Mouse (Mus musculus) kidney, postnatal 0 days (tissue): Measurements from ENCODE around the gene Stx3. TPM values are rescaled to one million over a fixed set of nuclear protein-coding genes. Genes with fewer than 3 reads are reported as not detected.

Source experiments
- ATAC-seq: fragments of 200-750 bp; cut with Nextera tagmentation; replicated peaks from 2 replicates; pipeline ENCODE4 v1.8.0; 2017; ENCODE audit warnings: low read depth, moderate number of reproducible peaks, moderate TSS enrichment, moderate library complexity; ENCODE audit not compliant: low FRiP score
- DNase-seq: peaks from one replicate; pipeline ENCODE4 v3.0.0-alpha.2; 2016; ENCODE audit warnings: low spot score
- H3K27ac ChIP-seq: fragments of 300-500 bp; sonication (generic); 2 replicates; pipeline ENCODE4 v1.5.1; 2014; ENCODE audit warnings: mild to moderate bottlenecking
- H3K27me3 ChIP-seq: fragments of 300-500 bp; sonication (generic); 2 replicates; pipeline ENCODE4 v1.6.1; 2014; ENCODE audit warnings: low read length, mixed read lengths; ENCODE audit not compliant: insufficient read depth
- H3K36me3 ChIP-seq: fragments of 300-500 bp; sonication (generic); 2 replicates; pipeline ENCODE4 v1.6.1; 2014; ENCODE audit warnings: low read length, mixed read lengths; ENCODE audit not compliant: insufficient read depth
- H3K4me1 ChIP-seq: fragments of 300-500 bp; sonication (generic); replicated peaks from 2 replicates; pipeline ENCODE4 v1.6.1; 2014; ENCODE audit warnings: antibody characterized with exemption, low read length, mixed read lengths; ENCODE audit not compliant: insufficient read depth
- H3K4me2 ChIP-seq: fragments of 300-500 bp; sonication (generic); 2 replicates; pipeline ENCODE4 v1.6.1; 2014; ENCODE audit warnings: mild to moderate bottlenecking, low read length, moderate library complexity, mixed read lengths
- H3K4me3 ChIP-seq: fragments of 300-500 bp; sonication (generic); replicated peaks from 2 replicates; pipeline ENCODE4 v1.5.1; 2014; ENCODE audit warnings: low read depth, low read length
- H3K9ac ChIP-seq: fragments of 300-500 bp; sonication (generic); 2 replicates; pipeline ENCODE4 v1.6.1; 2014; ENCODE audit warnings: low read depth, low read length
- H3K9me3 ChIP-seq: fragments of 300-500 bp; sonication (generic); replicated peaks from 2 replicates; pipeline ENCODE4 v1.6.1; 2016; ENCODE audit warnings: low read length, inconsistent platforms, mixed read lengths
- CTCF ChIP-seq: IDR thresholded peaks from 2 replicates; pipeline ENCODE4 v1.5.1; 2016; ENCODE audit warnings: antibody characterized with exemption, low read depth, mild to moderate bottlenecking, moderate library complexity
- WGBS: fragments of 180-500 bp; shearing (Covaris S2); extraction: QIAGEN DNeasy Blood & Tissue Kit; methylation state at CpG from one replicate; pipeline ENCODE4 v1.1.7; 2014; 5-methylcytosine and 5-hydroxymethylcytosine counted together
- polyA plus RNA-seq: library from polyadenylated mRNA; unstranded; fragments of >200 nt; fragmentation: Nextera tagmentation; extraction: Ambion mirVana; gene quantifications from 2 replicates; pipeline ENCODE4 v1.2.1, GENCODE M21; 2015

The Stx3 gene
- polyA plus RNA-seq, 1 experiment from 2014 or later = 42.5 TPM

- no peak for DNase-seq
- H3K9ac ChIP-seq = no peak within 1 kb of the TSS
- TF ChIP-seq CTCF = no peak
- ATAC-seq = no peak
- WGBS = 84% methylated on average over 2 of the region's 2 CpGs
- no peak within 1 kb of the TSS for H3K4me3 ChIP-seq
- H3K4me1 ChIP-seq = no peaks in the 10 kb centered on the region
- no peaks in the 10 kb centered on the region for H3K36me3 ChIP-seq
- no peak within 1 kb of the TSS for H3K27ac ChIP-seq
- no peaks in the 10 kb centered on the region for H3K27me3 ChIP-seq
- H3K4me2 ChIP-seq = no peak within 1 kb of the TSS
- no peaks in the 10 kb centered on the region for H3K9me3 ChIP-seq
Observed at GRCm38 (mm10) chr19:11747298-11747697, 71.9 kb downstream of the Stx3 start, which contains the start of gene Gif. TSS of gene Gif (plus strand) at chr19:11747554.

GRCm38 (mm10) chr19:11745680-11746079 is 73.5 kb downstream of the Stx3 start:
- Histone ChIP-seq H3K9ac (no peak overlapping the region), H3K27me3 (no peaks in the 10 kb centered on the region), H3K27ac (no peak overlapping the region), H3K4me2 (no peak overlapping the region), H3K4me1 (no peaks in the 10 kb centered on the region), H3K9me3 (no peaks in the 10 kb centered on the region), H3K4me3 (no peak overlapping the region), H3K36me3 (no peaks in the 10 kb centered on the region)
- DNase-seq (no peak), ATAC-seq (no peak)
- no peak for TF ChIP-seq CTCF

GRCm38 (mm10) chr19:11736455-11736854 is 82.7 kb downstream of the Stx3 start:
- WGBS = 40% methylated on average over 1 of the region's 1 CpGs

DNA sequence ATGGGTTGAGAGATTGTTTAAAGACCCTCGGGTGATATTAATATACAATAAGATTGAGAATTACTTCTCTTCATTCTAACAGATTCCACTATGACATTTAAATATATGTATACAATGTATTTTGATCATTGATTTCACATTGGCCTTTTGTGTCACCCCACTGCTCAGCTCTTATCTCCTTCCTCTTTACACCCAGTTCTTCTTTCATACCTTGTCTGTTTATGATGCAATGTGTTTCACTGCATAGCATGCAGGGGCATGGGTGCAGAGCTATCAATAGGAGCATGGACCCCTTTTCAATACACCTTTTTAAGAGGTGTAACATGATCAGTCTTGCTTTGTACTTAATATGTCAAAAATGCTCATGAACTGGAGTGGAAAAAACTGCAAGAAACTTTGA is 88.9 kb downstream of the Stx3 start:
- ATAC-seq (no peak), DNase-seq (no peak)
- Histone ChIP-seq H3K36me3 (no peaks in the 10 kb centered on the region), H3K4me1 (no peaks in the 10 kb centered on the region), H3K9ac (no peak overlapping the region), H3K27me3 (no peaks in the 10 kb centered on the region), H3K27ac (no peak overlapping the region), H3K9me3 (no peaks in the 10 kb centered on the region), H3K4me2 (no peak overlapping the region), H3K4me3 (no peak overlapping the region)
- 79% methylated on average over 1 of the region's 1 CpGs for WGBS
- TF ChIP-seq CTCF = no peak

More at GRCm38 (mm10) chr19:11736455-11736854, 82.7 kb downstream of the Stx3 start:
- H3K27me3 ChIP-seq = no peaks in the 10 kb centered on the region
- no peaks in the 10 kb centered on the region for H3K9me3 ChIP-seq
- no peak overlapping the region for H3K9ac ChIP-seq
- DNase-seq (no peak), ATAC-seq (no peak)
- no peak for TF ChIP-seq CTCF
- no peaks in the 10 kb centered on the region for H3K4me1 ChIP-seq
- H3K4me3 ChIP-seq = no peak overlapping the region
- H3K4me2 ChIP-seq = no peak overlapping the region
- no peaks in the 10 kb centered on the region for H3K36me3 ChIP-seq
- no peak overlapping the region for H3K27ac ChIP-seq

GRCm38 (mm10) chr19:11727304-11727703 is 91.9 kb downstream of the Stx3 start:
- TF ChIP-seq CTCF = no peak
- ATAC-seq (no peak), DNase-seq (no peak)
- Histone ChIP-seq H3K27me3 (no peaks in the 10 kb centered on the region), H3K36me3 (no peaks in the 10 kb centered on the region), H3K4me3 (no peak overlapping the region), H3K4me1 (no peaks in the 10 kb centered on the region), H3K4me2 (no peak overlapping the region), H3K27ac (no peak overlapping the region), H3K9me3 (no peaks in the 10 kb centered on the region), H3K9ac (no peak overlapping the region)
- WGBS = 90% methylated on average over 5 of the region's 5 CpGs

DNA sequence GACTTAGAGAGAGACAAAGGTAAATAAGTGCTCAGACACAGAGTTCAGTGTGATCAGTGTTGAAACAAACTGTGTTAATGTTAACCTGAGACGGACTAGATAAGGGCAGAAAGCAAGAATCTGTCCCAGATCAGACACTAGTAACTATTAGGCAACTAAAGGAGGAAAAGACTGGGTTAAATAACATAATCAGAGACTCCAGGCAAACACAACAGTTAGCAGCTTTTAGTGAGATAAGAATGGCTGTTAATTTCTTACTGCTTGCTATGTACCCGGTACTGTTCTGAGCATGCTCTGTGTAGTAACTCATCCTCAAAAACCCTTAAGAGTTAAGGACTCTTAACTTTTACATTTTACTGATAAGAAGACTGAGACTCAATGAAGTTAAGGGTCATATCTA is 93.3 kb downstream of the Stx3 start:
- no peaks in the 10 kb centered on the region for H3K9me3 ChIP-seq
- H3K27ac ChIP-seq = no peak overlapping the region
- no peak overlapping the region for H3K9ac ChIP-seq
- ATAC-seq (no peak), DNase-seq (no peak)
- 81% methylated on average over 2 of the region's 2 CpGs for WGBS
- no peak overlapping the region for H3K4me3 ChIP-seq
- no peak overlapping the region for H3K4me2 ChIP-seq
- no peaks in the 10 kb centered on the region for H3K36me3 ChIP-seq
- no peaks in the 10 kb centered on the region for H3K4me1 ChIP-seq
- no peaks in the 10 kb centered on the region for H3K27me3 ChIP-seq
- TF ChIP-seq CTCF = no peak

Other genes starting within 250 kb of the Stx3 start
- 4.7 and 8.0 TPM in 2 replicates for gene Ms4a6d, start 214.6 kb downstream of the Stx3 start, polyA plus RNA-seq
- 4.6 and 4.8 TPM in 2 replicates for gene Ms4a2, start 195.7 kb downstream of the Stx3 start, polyA plus RNA-seq
- not detected in 2 replicates for gene Ms4a3, start 178.6 kb downstream of the Stx3 start, polyA plus RNA-seq
- not detected in 2 replicates for gene Oosp2, start 158.8 kb downstream of the Stx3 start, polyA plus RNA-seq
- gene Oosp1, start 128.3 kb downstream of the Stx3 start, polyA plus RNA-seq = not detected in 2 replicates
- not detected in 2 replicates for gene Oosp3, start 122.3 kb downstream of the Stx3 start, polyA plus RNA-seq
- gene Gif, start 71.8 kb downstream of the Stx3 start, polyA plus RNA-seq = not detected in 2 replicates
- gene Mrpl16, start 49.0 kb downstream of the Stx3 start, polyA plus RNA-seq = 66.7 and 69.8 TPM in 2 replicates
- gene Olfr1417, start 19.8 kb upstream of the Stx3 start, polyA plus RNA-seq = 0.14 TPM in 1 of 2 replicates, not detected in the other
- not detected in 2 replicates for gene Olfr1418, start 41.7 kb upstream of the Stx3 start, polyA plus RNA-seq
- not detected in 2 replicates for gene Olfr1419, start 55.7 kb upstream of the Stx3 start, polyA plus RNA-seq
- gene Olfr1420, start 67.2 kb upstream of the Stx3 start, polyA plus RNA-seq = 0.08 TPM in 2 replicates
- 11.4 and 13.0 TPM in 2 replicates for gene Patl1, start 93.0 kb upstream of the Stx3 start, polyA plus RNA-seq
- gene Osbp, start 146.5 kb upstream of the Stx3 start, polyA plus RNA-seq = 6.1 and 6.2 TPM in 2 replicates
- not detected in 2 replicates for gene Olfr1423, start 221.9 kb upstream of the Stx3 start, polyA plus RNA-seq
- gene Olfr1424, start 243.3 kb upstream of the Stx3 start, polyA plus RNA-seq = not detected in 2 replicates